Mouse (Mus musculus): ENCODE data around the gene Tet3.

Tet3 gene

GRCm38 (mm10) chr6:83478217-83478616 is 19.3 kb upstream of the Tet3 start:
- DNase-seq = no peak

GRCm38 (mm10) chr6:83475431-83475830 is 16.5 kb upstream of the Tet3 start:
- DNase-seq = no peak

GRCm38 (mm10) chr6:83473240-83473639 is 14.4 kb upstream of the Tet3 start:
- DNase-seq = no peak

- DNase-seq = no peak
Observed at GRCm38 (mm10) chr6:83471739-83472138, 12.9 kb upstream of the Tet3 start.

GRCm38 (mm10) chr6:83464011-83464410 is 5.1 kb upstream of the Tet3 start:
- DNase-seq = no peak

GRCm38 (mm10) chr6:83456984-83457810 is 1.7 kb downstream of the Tet3 start:
- DNase-seq = no peak

- DNase-seq = peak; percentile 82
Observed at GRCm38 (mm10) chr6:83456131-83456983, 2.5 kb downstream of the Tet3 start.

GRCm38 (mm10) chr6:83455328-83456130 is 3.4 kb downstream of the Tet3 start:
- peak; percentile 77 for DNase-seq

GRCm38 (mm10) chr6:83453706-83454105 is 5.2 kb downstream of the Tet3 start:
- DNase-seq = no peak

GRCm38 (mm10) chr6:83450451-83451303 is 8.2 kb downstream of the Tet3 start:
- no peak for DNase-seq

- DNase-seq = no peak
Observed at GRCm38 (mm10) chr6:83449440-83449839, 9.4 kb downstream of the Tet3 start.

- no peak for DNase-seq
Observed at GRCm38 (mm10) chr6:83448911-83449310, 10.0 kb downstream of the Tet3 start.

GRCm38 (mm10) chr6:83447031-83447430 is 11.9 kb downstream of the Tet3 start:
- no peak for DNase-seq

- DNase-seq = no peak
Observed at GRCm38 (mm10) chr6:83445796-83446195, 13.1 kb downstream of the Tet3 start.

GRCm38 (mm10) chr6:83443441-83444340 is 15.2 kb downstream of the Tet3 start:
- DNase-seq = no peak

- DNase-seq = no peak
Observed at GRCm38 (mm10) chr6:83442639-83443038, 16.2 kb downstream of the Tet3 start.

GRCm38 (mm10) chr6:83441259-83442061 is 17.4 kb downstream of the Tet3 start:
- DNase-seq = peak; percentile 84

GRCm38 (mm10) chr6:83440510-83441258 is 18.2 kb downstream of the Tet3 start:
- DNase-seq = peak; percentile 52

GRCm38 (mm10) chr6:83440197-83440509 is 18.7 kb downstream of the Tet3 start:
- no peak for DNase-seq

- no peak for DNase-seq
Observed at GRCm38 (mm10) chr6:83439781-83440180, 19.1 kb downstream of the Tet3 start.
